Mouse (Mus musculus): ENCODE measurements around the gene Smtn.

DNA sequence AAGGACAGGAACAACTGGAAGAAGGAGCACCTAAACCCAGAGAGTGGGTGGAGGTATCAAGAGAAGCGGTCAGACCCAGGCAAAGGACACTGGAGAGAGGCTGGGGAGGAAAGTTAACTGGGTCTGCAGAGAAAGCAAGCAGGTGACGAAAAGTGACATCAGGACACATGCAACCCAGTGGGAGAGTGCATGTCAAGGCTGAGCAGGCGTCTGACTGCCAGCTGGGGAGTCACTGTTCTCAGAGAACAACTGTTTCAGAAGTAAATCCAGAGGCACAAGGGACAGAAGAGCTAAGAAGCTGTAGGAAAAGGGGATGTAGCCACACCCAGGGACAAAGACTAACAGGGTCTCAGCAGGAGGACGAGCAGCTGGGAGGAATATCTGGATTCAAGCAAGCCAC lies 14.9 kb downstream of the Smtn start:
- no peak for TF ChIP-seq CTCF (conservative IDR thresholded peaks at IDR 0.05; ENCODE audit: insufficient read depth, insufficient read length, low read depth, low read length)
- TF ChIP-seq POLR2A (IDR thresholded peaks at IDR 0.05; ENCODE audit: low read depth, low read length) = no peak

Data from kidney, adult 2 months (tissue).